Mouse (Mus musculus) activated CD4-positive, CD25-positive, alpha-beta regulatory T cell, adult 4 months (primary cell): ENCODE results near the gene Gm20431. TPM values are rescaled to one million over a fixed set of nuclear protein-coding genes. Genes with fewer than 3 reads are reported as not detected.
A peak's percentile ranks its signal among the peaks of the same experiment; 100 is the strongest.

ENCODE experiments used
- ATAC-seq: one replicate; pipeline ENCODE4 v1.8.0; 2017
- polyA plus RNA-seq, 2 experiments: library from polyadenylated mRNA; unstranded; fragments of 100-300 nt; shearing (Covaris generic); gene quantifications; one replicate each; pipeline ENCODE4 v1.2.1; 2017

Gm20431 gene
- not detected for polyA plus RNA-seq

DNA sequence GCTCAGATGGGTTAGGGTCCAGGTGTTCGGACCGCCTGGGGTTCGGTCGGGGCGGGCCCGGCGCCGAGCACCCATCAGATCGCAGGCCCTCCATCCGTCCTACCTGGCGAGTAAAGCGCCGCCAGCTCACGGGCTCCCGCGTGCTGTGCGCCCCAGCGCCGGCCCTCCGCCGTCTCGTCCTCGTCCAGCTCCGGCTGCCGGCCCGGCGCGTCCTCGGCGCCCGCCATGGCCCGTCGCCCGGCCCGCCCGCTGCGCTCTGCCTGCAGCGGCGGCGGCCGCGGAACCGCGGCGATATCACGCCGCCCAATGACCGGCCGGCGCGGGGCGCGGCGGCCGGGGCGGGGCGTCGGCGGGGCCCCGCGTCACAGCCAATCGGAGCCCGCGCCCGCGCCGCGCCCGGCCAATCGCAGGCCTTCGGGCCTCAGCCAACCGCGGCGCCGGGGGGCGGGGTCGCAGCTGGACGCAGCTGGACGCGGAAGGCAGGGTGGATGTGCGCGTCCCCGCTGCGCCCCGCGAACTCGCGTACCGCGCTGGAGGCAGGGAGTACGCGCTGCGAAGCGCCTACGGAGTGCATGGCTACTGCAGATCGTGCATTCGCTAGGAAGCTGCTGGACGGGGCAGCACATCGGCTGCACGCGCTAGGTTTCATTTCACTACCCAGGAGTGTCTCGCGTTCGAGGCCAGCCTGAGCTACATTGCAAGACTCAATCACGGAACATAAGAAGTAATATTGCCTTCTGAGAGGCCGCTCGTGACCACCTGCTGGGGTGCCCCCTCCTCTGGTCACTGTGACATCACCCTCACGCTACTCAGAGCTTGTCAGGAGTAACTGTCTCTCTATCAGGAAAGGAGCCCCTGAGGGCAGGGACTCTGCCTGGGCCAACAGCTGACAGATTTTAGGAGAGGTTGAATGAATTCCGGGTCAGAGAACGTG is at the start of gene Gm20431:
TSS of gene Gm20431 (minus strand) at position 227 of the 934 bp plus-strand sequence.
- peak; percentile 76 for ATAC-seq

- no peak for ATAC-seq
These were observed 49.3 kb upstream of the Gm20431 start for GRCm38 (mm10) chr2:167710574-167710973.

GRCm38 (mm10) chr2:167709969-167710368 is 48.7 kb upstream of the Gm20431 start:
- no peak for ATAC-seq

GRCm38 (mm10) chr2:167708373-167708772 is 47.1 kb upstream of the Gm20431 start:
- no peak for ATAC-seq

- no peak for ATAC-seq
These were observed 45.1 kb upstream of the Gm20431 start for GRCm38 (mm10) chr2:167706183-167706939.

DNA sequence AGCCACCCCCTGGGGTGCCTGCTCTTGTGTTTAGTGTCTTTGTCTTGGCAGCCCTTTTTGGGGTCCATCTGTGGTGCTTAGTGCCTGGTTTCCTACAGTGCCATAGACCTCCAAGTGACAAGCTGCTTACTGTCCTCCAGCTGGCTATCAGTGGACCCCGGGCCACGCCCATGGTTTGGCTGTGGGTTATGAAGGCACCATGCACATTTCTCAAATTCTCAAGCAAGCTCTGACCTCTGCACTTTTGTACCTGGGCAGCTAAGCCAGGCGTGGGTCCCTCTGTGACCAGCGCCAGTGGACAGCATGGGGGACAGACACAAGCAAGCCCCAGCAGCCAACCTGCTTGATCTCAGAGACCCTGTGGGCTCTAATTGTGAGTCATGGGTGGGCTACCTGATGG is 43.1 kb upstream of the Gm20431 start:
- ATAC-seq: no peak

DNA sequence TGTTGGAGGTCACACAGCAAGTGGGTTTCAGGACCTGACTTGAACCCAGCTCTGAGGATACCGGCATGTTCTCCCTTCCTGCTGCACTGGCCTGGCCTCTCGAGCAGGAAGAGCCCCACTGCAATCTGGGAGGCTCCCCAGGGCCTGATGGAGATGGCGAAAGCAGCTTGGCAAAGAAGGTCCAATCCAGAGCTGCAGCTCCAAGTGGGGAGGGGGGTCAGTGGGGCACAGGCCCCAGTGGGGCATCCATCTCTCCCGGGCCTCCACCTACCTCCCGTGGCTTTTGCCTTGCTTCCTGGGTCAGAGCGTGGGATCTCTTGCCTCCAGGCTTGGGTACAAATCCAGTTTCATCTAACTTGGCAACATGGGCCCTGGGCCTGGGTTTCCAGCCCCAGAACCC is 40.8 kb upstream of the Gm20431 start:
- no peak for ATAC-seq

DNA sequence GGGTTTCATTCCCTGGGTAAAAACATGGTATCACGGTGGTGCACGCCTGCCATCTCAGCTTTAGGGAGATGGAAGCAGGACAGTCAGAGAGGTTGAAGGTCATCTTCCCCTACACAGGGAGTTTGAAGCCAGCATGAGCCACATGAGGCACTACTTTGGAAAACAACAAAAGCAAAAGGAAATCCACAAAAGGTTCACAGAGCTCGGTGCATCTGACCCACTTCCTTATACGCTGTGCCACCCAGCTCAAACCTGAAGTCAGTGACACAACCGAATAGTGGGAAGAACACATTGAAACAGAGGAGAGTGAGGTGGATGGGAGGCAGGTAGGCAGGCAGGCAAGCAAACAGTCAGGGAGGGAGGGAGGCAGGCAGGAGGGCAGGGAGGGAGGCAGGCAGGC is 40.2 kb upstream of the Gm20431 start:
- ATAC-seq: peak; percentile 20

DNA sequence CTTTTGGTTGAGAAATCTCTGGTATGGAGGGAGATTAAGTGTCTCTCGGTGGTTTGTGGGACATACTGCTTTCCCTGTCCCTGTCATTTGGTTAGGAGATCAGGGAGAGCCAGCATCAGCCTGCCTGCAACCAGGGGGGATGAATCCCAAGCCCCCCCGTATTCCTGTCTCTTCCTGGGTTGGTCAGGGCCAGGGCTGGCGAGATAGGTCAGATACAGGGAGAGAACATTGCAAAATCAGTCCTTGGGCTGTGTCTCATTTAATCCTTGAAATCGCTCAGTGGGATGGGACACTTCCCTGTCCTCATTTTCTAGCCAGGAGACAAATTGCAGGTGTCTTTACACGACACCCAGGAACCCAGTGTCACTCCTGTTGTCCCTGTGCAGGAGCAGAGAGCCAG is 38.7 kb upstream of the Gm20431 start:
- no peak for ATAC-seq

GRCm38 (mm10) chr2:167697902-167698301 is 36.6 kb upstream of the Gm20431 start:
- peak; percentile 99 for ATAC-seq

GRCm38 (mm10) chr2:167696143-167696542 is 34.8 kb upstream of the Gm20431 start:
- ATAC-seq: no peak

DNA sequence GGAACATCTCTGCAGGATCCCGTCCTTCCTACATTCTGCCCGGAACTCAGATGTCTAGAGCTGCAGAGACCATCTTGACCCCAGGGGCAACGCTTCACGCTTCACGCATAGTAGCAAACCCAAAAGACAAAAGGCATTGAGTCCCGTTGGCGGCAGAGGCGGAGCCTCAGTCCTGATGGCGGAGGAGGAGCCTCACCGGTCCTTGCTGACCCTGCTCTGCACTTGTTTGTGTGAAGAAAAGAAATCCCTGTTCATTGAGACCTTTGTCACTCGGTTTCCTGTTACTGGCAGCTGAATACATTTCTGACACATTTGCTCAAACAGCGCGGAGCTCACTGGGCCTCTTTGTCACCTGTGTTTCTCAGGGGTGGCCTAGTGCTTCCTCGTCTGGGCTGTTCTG is 34.2 kb upstream of the Gm20431 start:
- ATAC-seq: no peak

DNA sequence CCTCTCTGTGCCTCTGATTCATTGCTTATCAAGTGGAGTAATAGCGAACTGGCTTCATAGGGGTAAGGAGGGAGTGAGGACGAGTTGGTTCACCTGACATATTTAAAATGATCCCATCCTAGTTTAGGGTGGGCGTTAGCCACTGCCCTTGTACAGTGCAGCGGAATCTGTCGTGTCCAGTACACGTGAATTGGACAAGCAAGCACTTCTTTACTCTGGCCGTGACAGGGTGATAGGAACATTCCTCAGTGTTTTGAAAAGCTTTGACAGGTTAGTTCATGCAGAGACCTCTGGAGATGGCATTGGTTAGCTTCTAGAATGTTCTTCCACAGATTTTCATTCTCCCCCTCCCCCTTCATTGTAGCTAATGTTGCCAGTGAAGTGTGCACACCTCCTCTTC is 33.7 kb upstream of the Gm20431 start:
- no peak for ATAC-seq

- no peak for ATAC-seq
These were observed 32.9 kb upstream of the Gm20431 start for GRCm38 (mm10) chr2:167694244-167694643.

DNA sequence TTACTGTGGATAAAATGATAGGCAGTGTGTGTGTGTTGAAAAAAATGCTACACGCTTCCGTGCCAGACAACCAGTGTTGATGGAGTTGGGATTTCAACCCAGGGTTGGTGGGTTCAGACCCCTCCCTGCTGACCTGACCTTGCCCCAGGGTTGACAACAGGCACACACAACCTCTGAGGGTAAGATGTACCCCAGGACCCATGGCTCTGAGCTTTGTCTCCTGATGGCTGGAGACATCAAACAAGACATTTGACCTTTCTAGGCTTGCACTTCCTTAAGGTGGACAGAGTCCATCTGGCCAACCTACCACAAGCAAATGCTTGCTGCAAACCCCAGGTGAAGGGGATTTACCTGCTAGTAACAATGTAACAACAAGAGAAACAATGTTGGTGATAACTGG is 32.2 kb upstream of the Gm20431 start:
- ATAC-seq: no peak

GRCm38 (mm10) chr2:167692831-167693230 is 31.5 kb upstream of the Gm20431 start:
- ATAC-seq: no peak

- ATAC-seq: no peak
These were observed 30.8 kb upstream of the Gm20431 start for GRCm38 (mm10) chr2:167691871-167692661.

- no peak for ATAC-seq
These were observed 30.1 kb upstream of the Gm20431 start for GRCm38 (mm10) chr2:167691410-167691809.

DNA sequence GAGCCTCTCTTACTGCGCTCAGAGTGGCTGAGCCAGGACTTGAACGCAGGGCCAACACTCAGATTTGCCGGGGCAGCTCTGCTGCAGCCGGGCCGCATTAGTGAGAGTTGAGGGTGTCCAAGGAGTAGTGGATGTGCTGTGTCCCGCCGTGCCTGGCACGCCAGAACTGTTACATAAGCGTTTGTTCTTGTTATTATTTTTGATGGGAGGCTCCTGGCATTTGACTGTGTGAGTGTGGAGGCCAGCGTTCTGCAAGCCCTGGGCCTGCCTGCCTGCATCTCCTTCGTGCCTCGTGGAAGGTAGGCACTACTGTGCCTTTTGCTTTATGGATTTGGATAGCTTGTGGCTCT is 29.6 kb upstream of the Gm20431 start:
- ATAC-seq: no peak

DNA sequence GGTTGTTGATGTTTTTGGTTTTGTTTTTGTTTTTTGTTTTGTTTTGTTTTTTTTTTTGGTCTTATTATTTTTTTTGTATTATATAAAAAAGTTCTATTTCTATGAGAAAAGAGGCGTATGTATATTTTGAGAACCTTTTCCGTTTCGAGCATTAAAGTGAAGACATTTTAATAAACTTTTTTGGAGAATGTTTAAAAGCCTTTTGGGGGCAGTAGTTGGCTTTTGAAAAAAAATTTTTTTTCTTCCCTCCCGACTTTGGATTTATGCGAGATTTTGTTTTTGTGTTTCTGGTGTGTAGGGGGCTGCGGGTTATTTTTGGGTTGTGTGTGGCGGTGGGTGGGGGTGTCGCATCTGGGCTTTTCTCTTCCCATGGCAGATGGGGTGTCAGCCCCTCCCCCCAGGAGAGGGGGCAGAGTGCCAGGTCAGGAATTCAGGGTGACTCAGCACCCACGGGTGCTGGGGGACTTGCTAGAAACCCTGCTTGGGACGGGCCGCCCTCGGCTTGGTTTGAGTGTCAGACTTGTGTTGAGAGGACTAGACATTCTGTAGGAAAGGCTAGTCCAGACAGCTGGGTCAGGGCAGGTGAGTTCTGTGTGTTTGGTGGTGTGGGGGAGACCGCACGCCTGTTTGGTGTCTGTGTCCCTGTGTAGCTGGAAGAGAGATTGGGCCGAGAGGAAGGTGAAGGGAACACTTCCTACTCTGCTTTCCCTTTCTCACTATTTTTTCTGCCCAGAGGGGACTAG is 29.1 kb upstream of the Gm20431 start:
- no peak for ATAC-seq

DNA sequence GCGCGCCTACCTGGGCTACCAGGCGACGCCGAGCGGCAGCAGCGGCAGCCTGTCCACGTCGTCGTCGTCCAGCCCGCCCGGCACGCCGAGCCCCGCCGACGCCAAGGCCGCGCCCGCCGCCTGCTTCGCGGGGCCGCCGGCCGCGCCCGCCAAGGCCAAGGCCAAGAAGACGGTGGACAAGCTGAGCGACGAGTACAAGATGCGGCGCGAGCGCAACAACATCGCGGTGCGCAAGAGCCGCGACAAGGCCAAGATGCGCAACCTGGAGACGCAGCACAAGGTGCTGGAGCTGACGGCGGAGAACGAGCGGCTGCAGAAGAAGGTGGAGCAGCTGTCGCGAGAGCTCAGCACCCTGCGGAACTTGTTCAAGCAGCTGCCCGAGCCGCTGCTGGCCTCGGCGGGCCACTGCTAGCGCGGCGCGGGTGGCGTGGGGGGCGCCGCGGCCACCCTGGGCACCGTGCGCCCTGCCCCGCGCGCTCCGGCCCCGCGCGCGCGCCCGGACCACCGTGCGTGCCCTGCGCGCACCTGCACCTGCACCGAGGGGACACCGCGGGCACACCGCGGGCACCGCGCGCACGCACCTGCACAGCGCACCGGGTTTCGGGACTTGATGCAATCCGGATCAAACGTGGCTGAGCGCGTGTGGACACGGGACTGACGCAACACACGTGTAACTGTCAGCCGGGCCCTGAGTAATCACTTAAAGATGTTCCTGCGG is 28.4 kb upstream of the Gm20431 start, which contains the start of gene Tmem189:
TSS of gene Tmem189 (minus strand) at position 322 of the 718 bp plus-strand sequence.
- ATAC-seq: peak; percentile 65
